Comparison of ENCODE assay signal across 23 mouse cellular contexts in genomic region chr1:85555261-85555660, GRCm38 (mm10). TPM values are rescaled to one million over a fixed set of nuclear protein-coding genes. Genes with fewer than 3 reads are reported as not detected.
DNase-seq lines count a peak whose midpoint lies in the region; TF ChIP-seq lines count a peak whose summit lies in the region.
"Not testable (repeated sequence)": the region's sequence is repeated elsewhere in the genome, so short reads cannot be mapped to it uniquely, and the experiment has no call there.
"Had no signal": no experiment of that assay in that cellular context is flagged by ENCODE, and none has a peak within 500 bp of the region (broad histone marks: within the 10 kb centered on the region; RNA-seq: fewer than 3 reads in every experiment).

No protein-coding gene starts in this region.

- not testable (repeated sequence) for TF ChIP-seq CTCF in heart, adult 2 months (IDR thresholded peaks at IDR 0.05)

- 69% methylated on average over 4 of the region's 4 CpGs for WGBS in heart, adult 2 months

- peak; percentile 11 to 46 for DNase-seq in adrenal gland, adult (ENCODE audit: inconsistent age in 2 of 2, low spot score in 1 of 2)
- DNase-seq in cerebellum, postnatal 4 days (ENCODE audit: low spot score in 2 of 2): peak; percentile 13 to 51
- peak; percentile 14 to 38 for DNase-seq in heart, adult 2 months
- peak; percentile 25 for DNase-seq in kidney, postnatal 14 days
- peak; percentile 7 to 9 for DNase-seq in left cerebral cortex, postnatal 36 days (ENCODE audit: low spot score in 2 of 2)
- peak; percentile 4 for DNase-seq in right cerebral cortex, adult 18-20 months
- DNase-seq in thymus, adult 18-20 months: peak; percentile 11 to 16
- DNase-seq in urinary bladder, postnatal 14 days (ENCODE audit: low spot score): peak; percentile 20

- TF ChIP-seq EP300 in heart, adult 2 months (IDR thresholded peaks at IDR 0.05; ENCODE audit: insufficient read depth, low read depth, low read length): not testable (repeated sequence)

- H3K4me1 ChIP-seq in heart, adult 2 months (ENCODE audit: control insufficient read depth, insufficient read depth, low read length): not testable (repeated sequence)

- not testable (repeated sequence) for H3K9ac ChIP-seq in heart, adult 2 months (ENCODE audit: low read depth, low read length)

- not testable (repeated sequence) for H3K27me3 ChIP-seq in heart, adult 2 months (ENCODE audit: control insufficient read depth, insufficient read depth, low read length)

- intact Hi-C loops in heart, adult 2 months (cut with DNase I); left cerebral cortex, postnatal 36 days (cut with DNase I): not testable (repeated sequence)

- not testable (repeated sequence) for H3K27ac ChIP-seq in heart, adult 2 months

- not testable (repeated sequence) for TF ChIP-seq POLR2A in heart, adult 2 months (IDR thresholded peaks at IDR 0.05; ENCODE audit: insufficient read depth, low read depth, low read length)

- not testable (repeated sequence) for H3K79me2 ChIP-seq in heart, adult 2 months (replicated peaks; ENCODE audit: control insufficient read depth, insufficient read depth, low read length)

- not testable (repeated sequence) for H3K36me3 ChIP-seq in heart, adult 2 months (ENCODE audit: control insufficient read depth, insufficient read depth, low read length)

- not testable (repeated sequence) for H3K4me3 ChIP-seq in heart, adult 2 months

RNA-seq across cellular contexts. Expression of gene G530012D18Rik, which starts 20.2 kb away (rescaled TPM):
- total RNA-seq in heart, adult 2 months (2021): not detected
- polyA plus RNA-seq in heart, adult 2 months (2012; rRNA removed): not detected in 2 replicates
- total RNA-seq in left cerebral cortex, postnatal 36 days (2021): not detected
- total RNA-seq: heart, adult 8-10 months; layer of hippocampus, adult 2 months; liver, adult 2 months; megakaryocyte, adult 5-6 weeks had no signal
- polyA plus RNA-seq: brain, embryonic 14.5 days; cerebellum, adult 2 months; embryonic facial prominence, embryonic 15.5 days; forebrain, embryonic 11.5 days; frontal cortex, adult 2 months; heart, postnatal 0 days; hindbrain, embryonic 16.5 days; liver, adult 2 months; lung, embryonic 14.5 days; midbrain, embryonic 15.5 days; Patski; stomach, embryonic 15.5 days had no signal

RNA-seq across cellular contexts. Expression of gene Sp110, which starts 43.4 kb away (rescaled TPM):
- 1 to 10 TPM; 3.0 to 3.2 TPM for total RNA-seq in heart, adult 2 months (2021)
- 7.3 and 11.6 TPM in 2 replicates for polyA plus RNA-seq in heart, adult 2 months (2012; rRNA removed)
- 1 to 10 TPM in 1 of 2 experiments, under 1 TPM in 1; 0.62 to 1.2 TPM for total RNA-seq in left cerebral cortex, postnatal 36 days (2021)

RNA-seq across cellular contexts. Expression of gene Sp140, which starts 44.9 kb away (rescaled TPM):
- 1 to 10 TPM; 2.7 to 3.1 TPM for total RNA-seq in heart, adult 2 months (2021)
- polyA plus RNA-seq in heart, adult 2 months (2012; rRNA removed): 2.2 and 2.5 TPM in 2 replicates
- total RNA-seq in left cerebral cortex, postnatal 36 days (2021): 1 to 10 TPM in 1 of 2 experiments, under 1 TPM in 1; 0.86 to 1.2 TPM
